Mouse (Mus musculus) cortical plate, adult 2 months (tissue): ENCODE measurements around the gene Far1.

Experiments
- CTCF ChIP-seq: fragments of 200-500 bp; IDR thresholded peaks from 2 replicates; pipeline ENCODE4 v1.5.1; 2011; ENCODE audit warnings: mild to moderate bottlenecking, control low read depth, low read length; ENCODE audit not compliant: insufficient read depth; ENCODE audit errors: extremely low read depth
- POLR2A ChIP-seq: fragments of 200-500 bp; IDR thresholded peaks from 2 replicates; pipeline ENCODE4 v1.6.1; 2011; ENCODE audit warnings: mild to moderate bottlenecking, low read length, control low read depth; ENCODE audit not compliant: insufficient read depth; ENCODE audit errors: extremely low read depth

DNA sequence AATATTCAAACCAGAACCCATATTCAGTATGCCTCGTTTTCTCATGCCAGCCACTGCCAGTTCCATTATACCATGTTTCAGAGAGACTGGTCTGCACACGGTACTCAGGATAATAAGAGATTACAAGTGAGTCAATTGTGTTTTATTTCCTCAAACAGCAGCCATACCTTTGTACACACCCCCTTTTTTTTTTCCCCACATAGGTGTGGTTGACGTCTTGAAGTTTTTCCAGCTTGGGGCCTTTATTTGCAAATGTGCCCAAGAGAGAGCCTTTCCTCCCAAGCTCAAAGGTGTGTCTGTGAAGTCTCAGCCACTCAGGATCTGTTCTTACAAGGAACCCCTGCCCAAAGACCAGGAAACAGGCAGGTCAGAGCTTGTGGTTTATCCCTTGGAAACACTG is 11.2 kb upstream of the Far1 start:
- TF ChIP-seq POLR2A (no peak), CTCF (no peak)
